Mouse (Mus musculus) urinary bladder, postnatal 10 days (tissue): Measurements from ENCODE around the gene Rcor1.

Experiments used
- DNase-seq: peaks from one replicate; pipeline ENCODE4 v3.0.0; 2022; ENCODE audit warnings: low spot score

The Rcor1 gene

DNA sequence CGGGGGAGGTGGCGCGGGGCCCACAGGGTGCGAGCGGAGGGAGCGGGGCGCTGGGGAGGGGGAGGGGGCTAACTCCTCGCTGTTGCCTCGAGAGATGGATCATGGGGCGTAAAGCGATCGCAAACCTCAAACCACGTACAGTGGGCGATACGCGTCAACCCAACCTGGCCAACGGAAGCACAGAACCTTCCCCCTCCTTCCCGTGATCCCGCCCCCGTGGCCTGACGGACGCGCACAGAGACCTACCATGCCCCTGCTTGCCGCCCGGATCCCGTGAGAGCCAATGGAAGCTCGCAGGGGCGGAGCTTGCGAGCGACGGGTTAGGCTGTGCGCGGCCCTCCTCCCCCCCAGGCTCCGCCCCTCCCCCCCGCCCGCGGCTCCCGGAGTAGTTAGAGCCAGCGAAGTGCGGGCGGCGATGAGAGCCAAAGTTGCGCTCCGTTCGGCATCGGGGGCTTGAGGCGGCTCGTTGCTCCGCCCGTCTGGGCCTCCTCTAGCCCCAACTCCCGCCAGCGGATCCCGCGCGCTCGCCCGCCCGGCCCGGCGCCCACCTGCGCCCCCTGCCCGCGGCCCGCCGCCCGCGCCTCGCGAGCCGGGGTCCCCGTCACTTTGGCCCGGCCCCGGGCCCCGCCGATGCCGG lies at the start of gene Rcor1:
TSS of gene Rcor1 (plus strand) at position 376 of the 637 bp plus-strand sequence.
- peak; percentile 96 for DNase-seq

DNA sequence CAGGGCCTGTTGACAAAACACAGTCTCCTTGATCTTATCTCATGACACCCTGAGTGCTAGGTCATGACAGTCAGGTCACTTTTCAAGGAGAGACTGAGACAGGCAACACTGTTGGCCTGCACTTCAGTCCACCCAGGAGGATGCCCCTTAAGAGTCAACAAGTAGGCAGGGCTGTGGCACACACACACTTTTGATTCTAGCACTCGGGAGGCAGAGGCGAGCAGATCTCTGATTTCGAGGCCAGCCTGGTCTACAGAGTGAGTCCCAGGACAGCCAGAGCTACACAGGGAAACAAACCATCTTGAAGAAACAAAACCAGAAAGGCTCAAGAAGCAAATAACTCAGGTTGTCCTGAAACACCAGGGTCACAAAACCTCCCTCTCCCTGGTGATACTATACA lies 49.7 kb upstream of the Rcor1 start:
- no peak for DNase-seq

DNA sequence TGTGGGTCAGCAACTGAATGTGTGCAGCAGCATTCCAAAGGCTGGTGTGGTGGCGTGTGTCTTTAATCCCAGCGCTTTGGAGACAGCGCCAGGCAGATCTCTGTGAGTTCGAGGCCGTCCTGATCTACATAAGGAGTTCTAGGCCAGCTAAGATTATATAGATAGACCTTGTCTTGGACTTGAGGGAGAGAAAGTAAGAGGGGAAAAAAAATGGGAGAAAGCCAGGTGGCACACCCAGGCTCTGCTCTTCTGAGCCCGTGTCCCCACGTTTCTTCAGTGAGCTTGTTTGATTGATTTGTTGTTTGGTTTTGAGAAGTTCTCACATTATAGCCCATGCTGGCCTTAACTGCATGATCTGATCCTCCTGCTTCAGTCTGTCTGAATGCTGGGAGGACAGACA lies 48.7 kb upstream of the Rcor1 start:
- no peak for DNase-seq

DNA sequence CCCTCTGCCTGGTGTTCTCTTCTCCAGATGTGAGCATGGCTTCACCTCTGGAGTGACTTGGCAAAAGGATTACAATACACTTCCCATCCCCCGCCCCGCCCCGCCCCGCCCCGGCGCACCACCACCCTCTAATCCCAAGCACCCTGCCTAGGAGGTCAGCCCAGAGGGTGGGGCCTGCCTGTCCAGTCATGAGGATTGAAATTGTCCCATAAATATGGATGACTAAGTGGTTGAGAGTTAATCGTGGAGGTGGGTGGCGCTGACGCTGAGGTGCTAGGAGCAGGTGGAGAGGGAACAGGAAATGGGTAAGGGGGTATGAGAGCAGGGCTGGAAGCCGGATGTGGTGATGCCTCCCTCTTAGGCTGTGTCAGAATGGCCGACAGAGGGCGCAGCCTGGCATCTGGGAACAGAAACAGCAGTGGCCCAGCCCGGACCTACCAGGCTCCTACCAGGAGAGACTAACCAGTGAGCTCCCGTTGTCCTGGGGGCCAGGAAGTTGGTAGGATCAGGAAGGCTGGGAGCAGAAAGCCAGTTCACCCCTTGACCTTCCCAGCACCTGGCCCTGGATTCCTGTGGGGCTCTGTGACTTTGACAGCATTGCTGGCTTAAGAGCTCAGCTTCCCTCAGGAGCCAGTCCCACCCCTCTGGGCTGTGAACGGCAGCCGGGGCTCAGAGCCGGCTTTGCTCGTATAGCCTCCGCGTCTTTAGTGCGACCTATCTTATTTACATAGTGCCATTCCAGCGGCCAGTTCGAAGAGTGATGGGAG lies 47.6 kb upstream of the Rcor1 start:
- DNase-seq, result peak; percentile 34

DNA sequence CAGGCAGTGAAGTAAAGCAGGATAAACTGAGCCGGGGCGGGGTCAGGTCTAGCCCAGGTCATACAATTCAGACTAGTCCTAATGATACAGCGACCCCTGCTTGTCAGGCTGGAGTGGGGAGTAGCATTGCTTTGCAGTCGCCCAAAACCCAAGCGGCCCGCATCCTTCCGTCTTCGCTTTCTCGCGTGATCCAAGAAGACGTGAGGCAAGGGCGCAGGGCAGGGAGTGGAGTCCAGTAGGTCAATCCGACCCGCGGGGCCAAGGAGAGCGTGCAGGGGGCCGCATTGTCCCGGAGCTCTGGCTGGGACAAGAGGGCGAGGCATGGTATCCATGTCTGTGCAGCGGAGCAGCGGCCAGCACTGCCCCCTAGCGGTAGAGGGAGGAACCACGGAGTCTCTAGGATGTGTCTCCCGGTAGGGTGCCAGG lies 47.0 kb upstream of the Rcor1 start:
- DNase-seq, result peak; percentile 89

DNA sequence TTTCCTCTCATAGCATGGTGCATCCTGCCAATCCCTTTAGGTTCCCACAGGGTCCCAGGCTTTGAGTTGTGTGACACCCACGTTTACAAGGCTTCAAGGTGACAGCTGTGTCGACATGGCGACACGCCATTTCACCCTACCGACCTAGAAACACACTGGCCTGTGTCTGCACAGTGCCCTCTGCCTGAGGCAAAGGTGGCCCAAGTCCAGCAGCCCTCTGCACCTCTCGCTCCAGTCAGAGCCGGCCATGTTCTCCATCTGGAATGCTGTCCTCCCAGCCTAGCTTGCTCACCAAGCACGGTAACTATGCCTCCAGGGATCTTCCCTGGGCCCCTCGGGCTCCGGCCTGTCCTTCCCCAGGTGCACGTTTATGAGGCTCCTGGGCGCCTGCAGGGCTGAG lies 46.4 kb upstream of the Rcor1 start:
- DNase-seq, result no peak

DNA sequence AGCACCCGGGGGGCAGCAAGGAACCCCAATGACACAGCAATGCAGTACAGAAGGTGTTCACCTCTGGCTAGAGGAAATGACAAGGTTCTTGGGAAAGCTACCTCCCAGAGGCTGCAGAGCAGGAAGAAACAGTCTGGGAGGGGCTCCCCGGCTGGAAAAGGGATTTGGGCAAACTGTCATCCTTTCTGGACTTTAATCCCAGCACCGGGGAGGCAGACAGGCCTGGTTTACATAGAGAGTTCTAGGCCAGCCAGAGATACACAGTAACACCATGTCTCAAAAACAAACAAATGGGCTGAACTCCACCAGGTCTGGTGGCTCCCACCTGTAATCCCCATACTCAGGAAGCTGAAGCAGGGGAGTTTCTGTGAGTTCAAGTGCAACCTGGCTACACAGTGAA lies 45.9 kb upstream of the Rcor1 start:
- no peak for DNase-seq

DNA sequence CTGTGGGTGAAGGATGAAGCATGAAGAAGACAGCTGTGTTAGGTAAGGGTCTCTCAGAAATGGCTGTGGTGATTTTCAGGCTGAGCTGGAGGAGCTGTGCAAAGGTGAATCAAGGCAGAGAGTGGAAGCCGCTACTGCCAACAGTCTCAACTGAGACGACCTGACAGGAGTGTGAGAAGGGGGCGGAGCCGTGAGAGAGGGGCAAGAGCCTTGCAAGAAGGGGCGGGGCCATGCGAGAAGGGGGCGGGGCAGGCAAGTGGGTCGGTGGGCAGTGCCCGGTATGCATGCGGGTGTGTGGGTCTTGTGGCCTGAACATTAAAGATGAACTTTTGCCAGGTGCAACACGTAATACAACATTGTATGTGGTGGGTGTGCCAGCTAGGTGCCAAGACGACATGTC lies 44.5 kb upstream of the Rcor1 start:
- no peak for DNase-seq

- no peak for DNase-seq
These were observed 41.1 kb upstream of the Rcor1 start for GRCm38 (mm10) chr12:110998092-110998491.

- DNase-seq, result no peak
These were observed 39.3 kb upstream of the Rcor1 start for GRCm38 (mm10) chr12:110999820-111000219.

DNA sequence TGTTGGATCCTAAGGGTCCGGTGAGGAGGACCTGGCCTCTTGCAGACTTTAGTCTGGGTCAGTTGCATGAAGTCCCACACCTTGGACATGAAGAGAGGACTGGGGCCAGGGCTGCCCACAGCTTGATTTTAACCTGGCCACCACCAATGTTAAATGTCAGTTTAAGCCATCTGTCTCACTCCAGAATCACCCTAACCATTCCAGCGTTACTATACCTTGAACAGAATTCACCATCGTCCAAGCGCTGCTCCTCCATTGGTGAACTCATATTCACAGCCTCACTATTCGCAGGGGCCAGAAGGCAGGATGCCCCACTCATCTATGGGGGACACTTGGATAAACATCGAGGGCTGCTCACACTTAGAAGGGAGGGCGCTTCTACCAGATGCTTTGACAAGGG lies 38.2 kb upstream of the Rcor1 start:
- no peak for DNase-seq

- DNase-seq, result no peak
These were observed 35.0 kb upstream of the Rcor1 start for GRCm38 (mm10) chr12:111004142-111004541.

- DNase-seq, result no peak
These were observed 33.3 kb upstream of the Rcor1 start for GRCm38 (mm10) chr12:111005803-111006202.

GRCm38 (mm10) chr12:111006339-111006738 lies 32.8 kb upstream of the Rcor1 start:
- DNase-seq, result no peak

DNA sequence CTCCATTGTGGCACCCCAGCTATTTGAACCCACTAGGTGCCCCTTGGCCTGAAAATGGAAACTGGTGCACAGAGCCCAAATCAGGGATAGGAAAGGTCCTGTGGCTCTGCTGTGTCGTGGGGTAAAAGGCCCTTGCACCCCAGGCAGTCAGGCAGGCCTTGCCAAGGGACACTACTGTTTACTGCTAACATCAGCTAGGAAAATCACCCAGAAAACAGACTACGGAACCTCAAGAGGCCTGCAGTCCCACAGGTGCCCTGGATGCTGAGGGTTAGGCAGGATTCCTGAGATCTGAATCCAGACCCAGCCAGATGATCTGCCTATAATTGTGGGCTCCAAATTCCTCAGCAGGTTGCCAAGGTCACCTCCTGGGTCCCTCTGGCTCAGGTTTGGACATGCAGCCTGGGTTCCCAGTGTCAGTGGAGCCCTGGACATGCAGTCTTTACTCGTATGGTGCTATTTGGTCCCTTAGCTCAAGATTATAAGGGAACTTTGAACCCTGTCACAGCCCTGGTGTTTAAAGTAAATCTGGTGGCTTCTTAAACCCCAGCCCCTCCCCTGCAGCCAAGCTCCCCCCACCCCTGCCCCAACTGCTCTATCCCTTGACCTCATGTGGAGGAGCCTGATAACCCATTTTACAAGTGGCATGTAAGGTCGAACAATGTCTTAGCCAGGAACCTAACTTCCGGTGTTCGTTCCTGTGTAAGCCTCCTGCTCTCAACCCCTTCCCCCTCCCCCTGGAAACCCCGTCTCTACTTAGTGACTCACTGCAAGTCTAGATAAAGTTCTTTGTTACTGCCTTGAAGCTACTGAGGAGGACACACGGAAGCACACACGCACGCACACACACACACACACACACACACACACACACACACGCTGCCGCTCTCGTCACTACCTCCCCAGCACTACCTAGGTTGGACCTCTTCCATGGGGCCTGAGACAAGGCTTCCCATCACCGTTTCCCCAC lies 31.7 kb upstream of the Rcor1 start:
- DNase-seq, result no peak

GRCm38 (mm10) chr12:111008500-111009490 lies 30.4 kb upstream of the Rcor1 start:
- DNase-seq, result no peak

GRCm38 (mm10) chr12:111009615-111010257 lies 29.4 kb upstream of the Rcor1 start:
- DNase-seq, result no peak

GRCm38 (mm10) chr12:111016807-111017206 lies 22.3 kb upstream of the Rcor1 start:
- DNase-seq, result no peak

GRCm38 (mm10) chr12:111018068-111018467 lies 21.1 kb upstream of the Rcor1 start:
- no peak for DNase-seq

GRCm38 (mm10) chr12:111019086-111019485 lies 20.1 kb upstream of the Rcor1 start:
- no peak for DNase-seq

DNA sequence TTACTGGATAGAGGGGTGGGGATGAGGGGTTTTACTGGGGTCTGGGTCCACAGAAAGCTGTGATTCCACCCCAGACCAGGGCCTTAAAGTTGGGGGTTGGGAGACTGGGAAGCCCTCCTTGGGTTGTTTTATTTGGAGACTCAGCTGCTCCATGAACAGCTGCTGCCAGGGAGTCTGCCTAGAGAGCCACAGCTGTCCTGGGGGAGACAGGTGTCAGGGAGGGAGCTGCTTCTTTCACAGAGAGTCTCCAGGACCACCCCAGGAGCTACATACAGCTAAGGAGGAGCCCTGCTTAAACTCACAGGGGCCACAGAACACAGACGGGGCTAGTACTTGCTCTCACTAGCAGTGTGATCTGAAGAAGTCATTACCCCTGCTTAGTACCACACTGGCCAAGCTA lies 18.0 kb upstream of the Rcor1 start:
- no peak for DNase-seq
